Mouse (Mus musculus) lung, postnatal 0 days (tissue): ENCODE measurements at regions not wholly inside any gene's neighbourhood (a gene's known extent, or its start where the extent isn't known, plus 50 kb on each side); places are given as distances from the start of the nearest gene placed in this dataset.

Experiments
- ATAC-seq: fragments of 200-750 bp; cut with Nextera tagmentation; 2 replicates; pipeline ENCODE4 v1.8.0; 2017; ENCODE audit warnings: moderate library complexity
- DNase-seq: peaks from one replicate; pipeline ENCODE4 v3.0.0-alpha.2; 2016; ENCODE audit warnings: low spot score
- H3K27ac ChIP-seq: fragments of 300-500 bp; sonication (generic); 2 replicates; pipeline ENCODE4 v1.5.1; 2014; ENCODE audit warnings: antibody characterized with exemption, mild to moderate bottlenecking, low read length, mixed read lengths
- H3K27me3 ChIP-seq: fragments of 300-500 bp; sonication (generic); replicated peaks from 2 replicates; pipeline ENCODE4 v1.6.1; 2014; ENCODE audit warnings: low read length, mixed read lengths; ENCODE audit not compliant: insufficient read depth
- H3K36me3 ChIP-seq: fragments of 300-500 bp; sonication (generic); 2 replicates; pipeline ENCODE4 v1.6.1; 2014; ENCODE audit warnings: low read length, mixed read lengths; ENCODE audit not compliant: insufficient read depth
- H3K4me1 ChIP-seq: fragments of 300-500 bp; sonication (generic); 2 replicates; pipeline ENCODE4 v1.6.1; 2014; ENCODE audit warnings: antibody characterized with exemption, low read depth, low read length, mixed read lengths; ENCODE audit not compliant: insufficient read depth
- H3K4me2 ChIP-seq: fragments of 300-500 bp; sonication (generic); replicated peaks from 2 replicates; pipeline ENCODE4 v1.6.1; 2014; ENCODE audit warnings: low read depth, mild to moderate bottlenecking, low read length, moderate library complexity, mixed read lengths
- H3K4me3 ChIP-seq: fragments of 300-500 bp; sonication (generic); 2 replicates; pipeline ENCODE4 v1.5.1; 2014; ENCODE audit warnings: low read depth, low read length
- H3K9ac ChIP-seq: fragments of 300-500 bp; sonication (generic); replicated peaks from 2 replicates; pipeline ENCODE4 v1.6.1; 2014; ENCODE audit warnings: low read depth, mild to moderate bottlenecking
- H3K9me3 ChIP-seq: fragments of 300-500 bp; sonication (generic); 2 replicates; pipeline ENCODE4 v1.6.1; 2016; ENCODE audit warnings: low read length, mixed read lengths
- CTCF ChIP-seq: IDR thresholded peaks from 2 replicates; pipeline ENCODE4 v1.5.1; 2016; ENCODE audit warnings: antibody characterized with exemption, mild to moderate bottlenecking
- EP300 ChIP-seq: IDR thresholded peaks from 2 replicates; pipeline ENCODE4 v1.6.1; 2016; ENCODE audit warnings: antibody characterized with exemption, mild to moderate bottlenecking, control low read depth
- WGBS: fragments of 180-500 bp; shearing (Covaris S2); extraction: QIAGEN DNeasy Blood & Tissue Kit; methylation state at CpG from one replicate; pipeline ENCODE4 v1.1.7; 2014; 5-methylcytosine and 5-hydroxymethylcytosine counted together

GRCm38 (mm10) chr2:92712266-92713144 is 113.0 kb downstream of the Chst1 start:
- H3K9me3 ChIP-seq: no peaks in the 10 kb centered on the region
- WGBS: 50% methylated on average over 11 of the region's 11 CpGs
- no peak for DNase-seq
- ATAC-seq: no peak
- H3K27ac ChIP-seq: no peak overlapping the region
- H3K4me3 ChIP-seq: no peak overlapping the region
- H3K4me1 ChIP-seq: no peaks in the 10 kb centered on the region
- no peaks in the 10 kb centered on the region for H3K36me3 ChIP-seq
- H3K9ac ChIP-seq: no peak overlapping the region
- TF ChIP-seq CTCF (no peak), EP300 (no peak)
- H3K4me2 ChIP-seq: no peak overlapping the region
- H3K27me3 ChIP-seq: no peaks in the 10 kb centered on the region

- 48% methylated on average over 3 of the region's 3 CpGs for WGBS
- H3K4me1 ChIP-seq: no peaks in the 10 kb centered on the region
- H3K36me3 ChIP-seq: no peaks in the 10 kb centered on the region
- no peak overlapping the region for H3K4me2 ChIP-seq
- H3K9ac ChIP-seq: no peak overlapping the region
- no peak for TF ChIP-seq CTCF
- TF ChIP-seq EP300: no peak
- no peak for ATAC-seq
- no peak overlapping the region for H3K4me3 ChIP-seq
- no peak overlapping the region for H3K27ac ChIP-seq
- H3K27me3 ChIP-seq: no peaks in the 10 kb centered on the region
- no peaks in the 10 kb centered on the region for H3K9me3 ChIP-seq
- DNase-seq: no peak
Measured at GRCm38 (mm10) chr2:92717706-92718105, 118.2 kb downstream of the Chst1 start.

GRCm38 (mm10) chr2:92721951-92722350 is 122.4 kb downstream of the Chst1 start:
- no peak overlapping the region for H3K4me2 ChIP-seq
- H3K27ac ChIP-seq: no peak overlapping the region
- DNase-seq (no peak), ATAC-seq (no peak)
- H3K4me1 ChIP-seq: peaks cover 1% of the 10 kb centered on the region; the same call in 1 of the 2 replicates
- 65% methylated on average over 3 of the region's 3 CpGs for WGBS
- no peak overlapping the region for H3K4me3 ChIP-seq
- TF ChIP-seq EP300 (no peak), CTCF (no peak)
- no peaks in the 10 kb centered on the region for H3K9me3 ChIP-seq
- H3K27me3 ChIP-seq: no peaks in the 10 kb centered on the region
- no peaks in the 10 kb centered on the region for H3K36me3 ChIP-seq
- H3K9ac ChIP-seq: no peak overlapping the region

- WGBS: 45% methylated on average over 9 of the region's 9 CpGs
- H3K4me3 ChIP-seq: no peak overlapping the region
- no peak overlapping the region for H3K27ac ChIP-seq
- no peak for DNase-seq
- no peak for ATAC-seq
- no peaks in the 10 kb centered on the region for H3K36me3 ChIP-seq
- no peak overlapping the region for H3K4me2 ChIP-seq
- no peak overlapping the region for H3K9ac ChIP-seq
- no peak for TF ChIP-seq EP300
- TF ChIP-seq CTCF: no peak
- peaks cover 8% of the 10 kb centered on the region; the same call in 1 of the 2 replicates for H3K4me1 ChIP-seq
- H3K27me3 ChIP-seq: no peaks in the 10 kb centered on the region
- H3K9me3 ChIP-seq: no peaks in the 10 kb centered on the region
Measured at GRCm38 (mm10) chr2:92723618-92724263, 124.2 kb downstream of the Chst1 start.

DNA sequence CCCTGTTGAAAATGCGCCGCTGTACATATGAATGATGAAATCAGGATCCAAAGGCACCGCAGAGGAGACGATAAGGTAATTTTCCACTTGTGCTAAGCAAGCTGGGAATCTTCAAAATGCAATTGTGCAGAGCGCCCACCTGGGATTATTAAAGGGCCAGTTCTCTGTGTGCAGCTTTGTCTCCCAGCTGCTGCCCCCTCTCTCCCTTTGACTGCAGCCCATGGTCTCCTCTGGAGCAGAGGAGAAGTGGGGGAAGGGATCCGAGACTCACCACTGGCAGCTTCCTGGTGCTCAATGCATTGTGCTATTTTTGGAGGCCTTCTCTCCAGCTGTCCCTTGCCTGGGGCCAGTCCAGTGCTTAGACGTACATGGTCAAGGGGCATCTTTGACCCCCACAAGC is 127.1 kb downstream of the Chst1 start:
- TF ChIP-seq EP300: no peak
- no peak for TF ChIP-seq CTCF
- no peak overlapping the region for H3K4me2 ChIP-seq
- peaks cover 8% of the 10 kb centered on the region; the same call in 1 of the 2 replicates for H3K4me1 ChIP-seq
- no peak overlapping the region for H3K4me3 ChIP-seq
- H3K36me3 ChIP-seq: no peaks in the 10 kb centered on the region
- 65% methylated on average over 7 of the region's 7 CpGs for WGBS
- H3K27me3 ChIP-seq: no peaks in the 10 kb centered on the region
- DNase-seq (no peak), ATAC-seq (no peak)
- no peak overlapping the region for H3K9ac ChIP-seq
- no peak overlapping the region for H3K27ac ChIP-seq
- no peaks in the 10 kb centered on the region for H3K9me3 ChIP-seq

GRCm38 (mm10) chr2:92727241-92727640 is 127.7 kb downstream of the Chst1 start:
- DNase-seq (no peak), ATAC-seq (no peak)
- Histone ChIP-seq H3K9me3 (no peaks in the 10 kb centered on the region), H3K4me2 (no peak overlapping the region), H3K4me3 (no peak overlapping the region), H3K27ac (no peak overlapping the region), H3K4me1 (peaks cover 8% of the 10 kb centered on the region; the same call in 1 of the 2 replicates), H3K9ac (no peak overlapping the region), H3K27me3 (no peaks in the 10 kb centered on the region), H3K36me3 (no peaks in the 10 kb centered on the region)
- 71% methylated on average over 2 of the region's 2 CpGs for WGBS
- no peak for TF ChIP-seq EP300
- TF ChIP-seq CTCF: no peak
